Mouse (Mus musculus) common myeloid progenitor, adult 5-6 weeks (primary cell): ENCODE results near the gene Atp2a3. TPM values are rescaled to one million over a fixed set of nuclear protein-coding genes. Genes with fewer than 3 reads are reported as not detected.
A peak's percentile ranks its signal among the peaks of the same experiment; 100 is the strongest.

ENCODE experiments used
- ATAC-seq: replicated peaks from 2 replicates; pipeline ENCODE4 v1.8.0; 2016; ENCODE audit warnings: low read depth, mild to moderate bottlenecking, moderate TSS enrichment, inconsistent platforms; ENCODE audit not compliant: poor library complexity, severe bottlenecking
- total RNA-seq: library from RNA; stranded (forward); fragments of 200-1000, 187-1606 nt; gene quantifications from 2 replicates; pipeline ENCODE4 v1.2.3, GENCODE M21; 2017

Gene Atp2a3
- total RNA-seq, 1 experiment from 2014 or later, result 60.0 TPM

GRCm38 (mm10) chr11:72953440-72954151, 7.4 kb upstream of the Atp2a3 start:
- ATAC-seq, result peak; percentile 80

GRCm38 (mm10) chr11:72954216-72954615, 6.8 kb upstream of the Atp2a3 start:
- no peak for ATAC-seq

- ATAC-seq, result peak; percentile 41
Observed at GRCm38 (mm10) chr11:72955339-72955974, 5.5 kb upstream of the Atp2a3 start.

- ATAC-seq, result no peak
Observed at GRCm38 (mm10) chr11:72957318-72957717, 3.7 kb upstream of the Atp2a3 start.

GRCm38 (mm10) chr11:72959924-72960679, 867 bp upstream of the Atp2a3 start:
- ATAC-seq, result no peak

- 0 out of 2 replicates have a peak, but pooled peaks have one; percentile 0 for ATAC-seq
Observed at GRCm38 (mm10) chr11:72960723-72961071, 272 bp upstream of the Atp2a3 start.

GRCm38 (mm10) chr11:72962378-72962777, 1.4 kb downstream of the Atp2a3 start:
- ATAC-seq, result no peak

- no peak for ATAC-seq
Observed at GRCm38 (mm10) chr11:72963058-72963788, 2.3 kb downstream of the Atp2a3 start.

- ATAC-seq, result no peak
Observed at GRCm38 (mm10) chr11:72963789-72964294, 2.9 kb downstream of the Atp2a3 start.

- no peak for ATAC-seq
Observed at GRCm38 (mm10) chr11:72974995-72975503, 14.1 kb downstream of the Atp2a3 start.

- no peak for ATAC-seq
Observed at GRCm38 (mm10) chr11:72982516-72982915, 21.5 kb downstream of the Atp2a3 start.

- ATAC-seq, result no peak
Observed at GRCm38 (mm10) chr11:72983283-72983682, 22.3 kb downstream of the Atp2a3 start.

GRCm38 (mm10) chr11:72986745-72987144, 25.8 kb downstream of the Atp2a3 start:
- ATAC-seq, result no peak

- no peak for ATAC-seq
Observed at GRCm38 (mm10) chr11:72987234-72987633, 26.3 kb downstream of the Atp2a3 start.

- no peak for ATAC-seq
Observed at GRCm38 (mm10) chr11:72987807-72988206, 26.8 kb downstream of the Atp2a3 start.

GRCm38 (mm10) chr11:72989044-72989443, 28.1 kb downstream of the Atp2a3 start:
- ATAC-seq, result no peak

- ATAC-seq, result no peak
Observed at GRCm38 (mm10) chr11:72990688-72991087, 29.7 kb downstream of the Atp2a3 start.

- no peak for ATAC-seq
Observed at GRCm38 (mm10) chr11:72991961-72992360, 31.0 kb downstream of the Atp2a3 start.

- no peak for ATAC-seq
Observed at GRCm38 (mm10) chr11:72996346-72996745, 35.4 kb downstream of the Atp2a3 start.

- no peak for ATAC-seq
Observed at GRCm38 (mm10) chr11:72996781-72997180, 35.8 kb downstream of the Atp2a3 start.
